Mouse (Mus musculus): ENCODE data around the gene Arhgap10. TPM values are rescaled to one million over a fixed set of nuclear protein-coding genes. Genes with fewer than 3 reads are reported as not detected.

Arhgap10 gene
- total and polyA plus RNA-seq, 3 experiments = 13.1 to 22.8 TPM; not detected in 1

DNA sequence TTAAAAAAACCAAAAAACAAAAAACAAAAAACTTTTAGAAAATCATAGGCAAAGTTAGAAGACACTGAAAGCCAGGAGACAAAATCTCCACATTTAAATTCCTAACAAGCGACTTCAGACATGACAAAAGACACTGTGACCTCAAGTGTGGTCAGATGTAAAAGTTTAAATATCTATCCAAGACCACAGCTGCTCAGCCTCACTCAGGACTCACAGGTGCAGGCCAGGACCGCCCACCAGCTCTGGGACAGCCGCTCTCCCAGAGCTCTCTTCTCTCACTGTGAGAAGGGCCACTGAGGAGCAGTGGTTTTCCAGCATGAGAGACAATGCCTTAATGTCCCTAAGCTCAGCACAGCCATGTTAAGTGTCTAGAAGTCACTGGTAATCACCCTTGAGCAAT, 7.3 kb downstream of the Arhgap10 start:
- Histone ChIP-seq H3K9ac (ENCODE audit: control insufficient read depth, low read depth, low read length, poor library complexity, severe bottlenecking) (no peak overlapping the region), H3K36me3 (ENCODE audit: control insufficient read depth in 1 of 2, insufficient read depth in 2 of 2, low read length in 2 of 2) (peaks cover 0 to 12% of the 10 kb centered on the region in 2 experiments; a peak in 2 of 4 replicates), H3K27ac (ENCODE audit: control insufficient read depth, low read depth, low read length) (no peak overlapping the region), H3K4me1 (ENCODE audit: control insufficient read depth in 1 of 2, insufficient read depth in 2 of 2, low read length in 2 of 2) (peaks cover 0 to 10% of the 10 kb centered on the region in 2 experiments; a peak in 3 of 4 replicates), H3K4me3 (ENCODE audit: control insufficient read depth in 1 of 2, insufficient read depth in 1 of 2, low read depth in 2 of 2, low read length in 2 of 2) (no peak overlapping the region), H3K9me3 (replicated peaks; ENCODE audit: insufficient read depth, low read length) (no peaks in the 10 kb centered on the region), H3K27me3 (ENCODE audit: control insufficient read depth in 1 of 2, insufficient read depth in 2 of 2, low read length in 2 of 2) (no peaks in the 10 kb centered on the region), H3K79me2 (ENCODE audit: control insufficient read depth, insufficient read depth, low read length, poor library complexity) (peaks cover 46% of the 10 kb centered on the region)
- TF ChIP-seq BHLHE40 (IDR thresholded peaks at IDR 0.05; ENCODE audit: borderline replicate concordance, low read depth, low read length) = no peak
- TF ChIP-seq RAD21 (IDR thresholded peaks at IDR 0.05; ENCODE audit: low read depth, low read length) = no peak
- no peak for TF ChIP-seq ETS1 (IDR thresholded peaks at IDR 0.05; ENCODE audit: low read depth, low read length)
- no peak for TF ChIP-seq GABPA (IDR thresholded peaks at IDR 0.05; ENCODE audit: low read depth, low read length)
- no peak for TF ChIP-seq NELFE (IDR thresholded peaks at IDR 0.05; ENCODE audit: low read depth, low read length)
- TF ChIP-seq MYB (IDR thresholded peaks at IDR 0.05; ENCODE audit: low read depth, low read length) = no peak
- TF ChIP-seq EP300 (IDR thresholded peaks at IDR 0.05; ENCODE audit: low read depth in 1 of 2, low read length in 2 of 2) = no peak
- no peak for TF ChIP-seq CHD2 (IDR thresholded peaks at IDR 0.05; ENCODE audit: low read length)
- no peak for TF ChIP-seq ZNF384 (IDR thresholded peaks at IDR 0.05; ENCODE audit: low read depth, low read length)
- no peak for TF ChIP-seq TCF12 (IDR thresholded peaks at IDR 0.05; ENCODE audit: low read depth, low read length)
- TF ChIP-seq CHD1 (IDR thresholded peaks at IDR 0.05; ENCODE audit: low read depth, low read length) = no peak
- no peak for TF ChIP-seq GATA1 (IDR thresholded peaks at IDR 0.05; ENCODE audit: low read depth, low read length)
- TF ChIP-seq RCOR1 (IDR thresholded peaks at IDR 0.05; ENCODE audit: low read depth, low read length) = no peak
- TF ChIP-seq ELF1 (IDR thresholded peaks at IDR 0.05; ENCODE audit: low read depth, low read length) = no peak
- no peak for TF ChIP-seq UBTF (IDR thresholded peaks at IDR 0.05; ENCODE audit: borderline replicate concordance, insufficient read depth, low read depth, low read length)
- TF ChIP-seq JUND (IDR thresholded peaks at IDR 0.05; ENCODE audit: low read depth, low read length) = no peak
- no peak for TF ChIP-seq TAL1 (IDR thresholded peaks at IDR 0.05; ENCODE audit: low read length)
- TF ChIP-seq MAZ (IDR thresholded peaks at IDR 0.05; ENCODE audit: low read depth, low read length) = no peak
- DNase-seq (ENCODE audit: low read depth, low spot score) = no peak

DNA sequence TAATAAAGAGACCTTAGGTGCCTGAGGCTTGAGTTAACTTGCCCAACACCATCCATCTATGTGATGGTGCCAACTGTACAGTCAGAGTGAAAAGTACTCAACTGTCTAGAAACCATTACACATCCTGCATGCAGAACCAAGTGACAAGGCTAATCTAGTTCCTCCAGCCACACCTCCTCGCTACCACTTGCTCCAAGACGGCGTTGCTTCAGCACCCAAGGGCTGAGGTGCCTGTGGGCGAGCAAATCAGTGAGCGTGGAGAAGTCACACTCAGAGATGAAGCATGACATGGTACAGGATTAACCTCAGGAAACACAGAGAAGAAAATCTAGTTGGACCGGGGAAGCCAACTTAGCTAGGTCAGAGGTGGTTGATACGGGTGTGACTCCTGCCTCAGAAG, 8.7 kb downstream of the Arhgap10 start:
- Histone ChIP-seq H3K4me3 (ENCODE audit: control insufficient read depth in 1 of 2, insufficient read depth in 1 of 2, low read depth in 2 of 2, low read length in 2 of 2) (no peak overlapping the region), H3K9me3 (replicated peaks; ENCODE audit: insufficient read depth, low read length) (no peaks in the 10 kb centered on the region), H3K79me2 (ENCODE audit: control insufficient read depth, insufficient read depth, low read length, poor library complexity) (peaks cover 37% of the 10 kb centered on the region), H3K36me3 (ENCODE audit: control insufficient read depth in 1 of 2, insufficient read depth in 2 of 2, low read length in 2 of 2) (peaks cover 0 to 12% of the 10 kb centered on the region in 2 experiments; a peak in 2 of 4 replicates), H3K27ac (ENCODE audit: control insufficient read depth, low read depth, low read length) (peak overlapping the region; percentile 10; the same call in 1 of the 2 replicates), H3K4me1 (ENCODE audit: control insufficient read depth in 1 of 2, insufficient read depth in 2 of 2, low read length in 2 of 2) (peaks cover 0 to 10% of the 10 kb centered on the region in 2 experiments; a peak in 3 of 4 replicates), H3K9ac (ENCODE audit: control insufficient read depth, low read depth, low read length, poor library complexity, severe bottlenecking) (no peak overlapping the region), H3K27me3 (ENCODE audit: control insufficient read depth in 1 of 2, insufficient read depth in 2 of 2, low read length in 2 of 2) (no peaks in the 10 kb centered on the region)
- DNase-seq (ENCODE audit: low read depth, low spot score) = peak; percentile 67
- TF ChIP-seq TAL1 (IDR thresholded peaks at IDR 0.05; ENCODE audit: low read length) = peak; percentile 10; the same call in 1 of the 2 replicates
- TF ChIP-seq KAT2A (conservative IDR thresholded peaks at IDR 0.05; ENCODE audit: low read depth, low read length) = no peak
